Mouse (Mus musculus): ENCODE results near the gene Lnx1.

Gene Lnx1

GRCm38 (mm10) chr5:74702766-74703165 lies at the start of gene Lnx1:
Gene Lnx1 (minus strand): TSS chr5:74702912.
- no peak for DNase-seq (ENCODE audit: low read depth)

DNA sequence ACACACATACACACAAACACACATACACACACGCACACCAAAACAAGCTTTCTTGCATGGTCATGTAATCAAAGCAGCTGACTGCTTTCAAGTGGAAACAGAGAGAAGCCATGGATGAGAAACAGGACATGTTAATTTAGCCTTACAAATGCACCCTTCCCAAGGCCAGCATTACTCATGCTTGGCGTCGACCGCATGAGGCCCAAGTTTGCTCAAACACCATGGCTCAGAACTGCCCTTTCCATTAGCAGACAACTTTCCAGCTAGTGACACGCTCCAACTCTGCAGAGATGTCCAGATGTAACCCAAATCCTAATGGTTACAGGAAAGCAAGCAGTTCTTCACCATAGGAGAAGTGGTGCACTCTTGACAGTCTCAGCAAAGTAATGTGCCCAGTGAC lies 47.8 kb upstream of the Lnx1 start:
- DNase-seq (ENCODE audit: low read depth): no peak

GRCm38 (mm10) chr5:74747476-74747875 lies 44.8 kb upstream of the Lnx1 start:
- no peak for DNase-seq (ENCODE audit: low read depth)

DNA sequence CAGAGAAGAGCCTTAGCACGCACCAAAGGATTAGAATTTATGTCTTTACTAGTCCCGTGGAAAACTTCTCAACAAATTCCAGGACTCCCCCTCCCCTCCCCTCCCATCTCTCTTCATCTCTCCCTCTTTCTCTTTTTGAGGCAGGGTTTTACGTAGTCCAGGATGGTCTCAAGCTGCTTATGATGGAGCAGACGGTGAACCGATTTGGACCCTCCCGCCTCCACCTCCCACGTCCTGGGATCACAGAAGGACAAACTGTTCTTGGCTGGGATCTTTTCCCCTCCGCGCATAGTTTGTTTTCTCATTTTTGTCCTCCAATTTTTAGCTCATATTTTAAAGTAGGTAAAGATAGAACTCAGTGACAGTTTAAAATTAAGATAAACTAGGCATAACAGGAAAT lies 38.2 kb upstream of the Lnx1 start:
- DNase-seq (ENCODE audit: low read depth): no peak

GRCm38 (mm10) chr5:74739435-74739834 lies 36.7 kb upstream of the Lnx1 start:
- no peak for DNase-seq (ENCODE audit: low read depth)

DNA sequence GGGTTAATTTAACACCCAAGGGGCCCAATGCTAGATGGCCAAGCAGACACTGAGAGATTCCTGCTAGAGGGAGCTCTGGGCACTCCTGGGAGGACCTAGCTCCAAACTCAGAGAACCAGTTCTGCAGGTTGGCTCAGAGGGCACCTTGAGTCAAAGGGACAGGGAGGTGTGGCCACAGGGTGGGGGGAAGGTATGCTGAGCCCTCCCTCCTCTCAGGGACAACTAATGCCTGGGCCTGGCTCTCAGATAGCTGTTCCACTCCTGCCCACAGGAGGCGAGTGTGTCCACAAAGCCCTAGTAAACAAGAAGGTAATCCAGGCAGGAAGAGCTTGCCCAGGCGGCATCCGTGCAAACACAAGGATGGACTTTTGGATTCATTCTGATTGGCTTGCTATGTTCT lies 35.6 kb upstream of the Lnx1 start:
- DNase-seq (ENCODE audit: low read depth): no peak

DNA sequence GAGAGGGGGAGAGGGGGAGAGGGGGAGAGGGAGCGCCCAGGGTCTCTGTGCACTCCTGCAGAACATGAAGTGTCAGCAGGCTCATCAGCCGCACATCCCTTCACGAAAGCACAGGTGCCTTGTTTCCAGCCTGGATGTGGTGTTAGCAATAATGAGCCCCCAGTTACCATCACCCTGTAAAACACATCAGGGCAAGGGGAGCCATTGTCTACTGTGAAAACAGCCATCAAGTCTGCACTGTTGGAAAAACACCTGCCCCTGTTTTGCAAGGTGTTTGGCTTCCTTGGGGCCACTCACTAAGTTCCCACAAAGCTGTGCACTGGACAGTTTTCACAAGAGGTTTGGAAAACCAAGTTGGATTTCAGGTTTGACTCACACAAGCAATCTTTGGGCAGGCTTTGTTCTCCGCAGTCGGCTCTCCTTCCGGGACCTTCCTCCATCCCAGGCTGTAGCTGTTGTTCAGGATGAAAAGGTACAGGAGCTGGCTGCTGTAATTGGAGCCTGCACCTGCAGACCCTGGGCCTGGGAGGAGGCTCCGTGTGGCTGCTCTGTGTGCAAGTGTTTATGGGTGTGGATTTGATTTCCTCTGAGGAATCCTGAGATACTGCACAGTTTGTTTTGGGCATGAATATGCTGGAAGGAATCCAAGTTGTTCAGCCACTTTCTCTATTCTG lies 31.3 kb upstream of the Lnx1 start:
- DNase-seq (ENCODE audit: low read depth): no peak

DNA sequence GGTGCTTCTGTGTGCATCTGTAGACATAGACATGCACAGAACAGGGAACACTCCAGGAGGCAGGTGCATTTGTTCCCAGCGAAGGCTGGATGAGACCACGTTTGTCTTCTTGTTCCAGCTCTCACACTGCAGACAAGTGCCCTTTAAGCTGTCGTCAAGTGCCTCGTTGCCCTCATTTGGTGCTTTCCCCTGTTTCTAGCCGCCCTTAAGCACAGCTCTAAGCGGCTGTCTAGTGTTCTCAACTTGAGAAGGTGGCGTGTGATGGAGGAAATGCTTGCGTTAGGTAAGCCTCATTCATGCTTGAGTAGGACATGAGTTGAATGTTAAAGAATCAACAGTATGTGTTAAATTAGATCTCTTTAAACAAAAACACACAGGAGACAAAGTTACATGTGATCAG lies 29.9 kb upstream of the Lnx1 start:
- no peak for DNase-seq (ENCODE audit: low read depth)

DNA sequence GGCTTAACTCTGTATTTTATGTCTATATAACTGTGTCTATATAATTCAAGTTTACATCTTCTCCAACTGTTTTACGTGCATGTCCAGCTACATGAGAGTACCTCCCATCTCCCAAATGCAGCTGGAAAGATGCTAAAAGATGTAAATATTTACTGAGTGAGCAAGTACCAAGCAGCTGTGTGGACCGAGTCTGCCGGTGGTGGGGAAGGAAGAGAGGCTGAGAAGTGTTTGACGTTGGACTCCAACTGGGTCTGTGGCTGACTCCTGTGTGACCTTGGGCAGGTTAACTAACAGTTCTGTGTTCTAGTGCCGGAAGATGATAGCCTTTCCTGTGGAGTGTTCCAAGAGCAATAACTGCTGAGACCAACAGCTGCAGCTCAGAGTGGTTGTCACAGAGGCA lies 27.9 kb upstream of the Lnx1 start:
- no peak for DNase-seq (ENCODE audit: low read depth)

GRCm38 (mm10) chr5:74729567-74729966 lies 26.9 kb upstream of the Lnx1 start:
- DNase-seq (ENCODE audit: low read depth): no peak

- DNase-seq (ENCODE audit: low read depth): no peak
Observed at GRCm38 (mm10) chr5:74728186-74728585, 25.5 kb upstream of the Lnx1 start.

DNA sequence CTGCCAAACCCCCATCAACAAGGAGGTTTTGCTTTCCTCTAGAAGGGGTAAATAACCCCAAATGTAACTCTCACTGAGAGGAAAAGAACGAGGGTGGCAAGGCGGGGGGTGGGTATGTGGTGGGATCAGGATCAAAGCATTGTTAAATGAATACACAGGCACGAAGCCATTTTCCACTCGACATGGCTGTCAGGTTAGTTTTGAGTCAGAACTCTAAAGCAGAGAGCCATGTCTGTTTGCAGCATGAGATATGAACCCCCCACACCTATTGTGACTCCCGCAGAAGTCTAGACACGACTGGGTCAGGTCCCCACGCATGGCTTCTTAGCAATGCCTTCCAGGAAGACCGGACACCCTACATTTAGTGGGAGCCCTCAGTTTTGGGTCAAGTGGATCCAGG lies 24.6 kb upstream of the Lnx1 start:
- DNase-seq (ENCODE audit: low read depth): no peak

- DNase-seq (ENCODE audit: low read depth): no peak
Observed at GRCm38 (mm10) chr5:74725541-74725940, 22.8 kb upstream of the Lnx1 start.

- DNase-seq (ENCODE audit: low read depth): no peak
Observed at GRCm38 (mm10) chr5:74721816-74722215, 19.1 kb upstream of the Lnx1 start.

GRCm38 (mm10) chr5:74720661-74721060 lies 17.9 kb upstream of the Lnx1 start:
- no peak for DNase-seq (ENCODE audit: low read depth)

- no peak for DNase-seq (ENCODE audit: low read depth)
Observed at GRCm38 (mm10) chr5:74716165-74716564, 13.5 kb upstream of the Lnx1 start.

DNA sequence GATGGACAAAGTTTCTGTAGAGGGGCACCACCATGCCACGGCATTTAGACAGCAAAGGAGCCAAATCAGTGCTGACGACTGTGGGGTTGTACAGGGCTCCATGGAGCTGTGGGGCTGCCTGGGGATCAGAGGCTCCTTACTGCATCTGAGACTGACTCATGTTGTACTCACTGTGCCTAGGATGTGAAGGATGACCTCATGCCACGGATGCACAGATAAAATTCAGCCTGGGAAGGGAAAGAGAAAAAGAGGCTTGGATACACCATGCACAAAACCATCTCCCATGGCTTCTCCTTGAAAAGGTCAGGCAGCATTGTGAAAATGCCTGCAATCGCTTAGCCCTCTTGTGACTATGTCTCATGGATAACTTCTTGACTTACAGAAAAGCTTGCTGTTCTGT lies 10.1 kb upstream of the Lnx1 start:
- no peak for DNase-seq (ENCODE audit: low read depth)

DNA sequence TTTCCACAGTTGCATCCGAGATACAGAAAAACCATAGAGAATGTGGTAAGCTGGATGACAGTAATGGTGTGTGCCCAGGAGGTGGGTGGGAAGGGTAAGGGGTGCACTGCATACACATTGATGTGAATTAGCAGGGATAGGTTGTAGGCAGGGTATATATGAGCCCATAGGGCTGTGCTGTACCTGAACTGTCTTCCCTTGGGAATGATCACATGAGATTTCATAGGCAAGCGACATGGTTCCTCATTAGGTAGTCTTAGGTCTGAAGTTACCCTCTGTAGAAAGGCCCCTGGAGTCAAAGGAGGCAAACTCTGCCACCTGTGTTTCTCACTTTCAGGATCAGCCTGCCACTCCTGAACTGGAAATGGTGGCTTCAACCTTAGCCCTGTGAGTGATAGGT lies 9.3 kb upstream of the Lnx1 start:
- DNase-seq (ENCODE audit: low read depth): no peak

DNA sequence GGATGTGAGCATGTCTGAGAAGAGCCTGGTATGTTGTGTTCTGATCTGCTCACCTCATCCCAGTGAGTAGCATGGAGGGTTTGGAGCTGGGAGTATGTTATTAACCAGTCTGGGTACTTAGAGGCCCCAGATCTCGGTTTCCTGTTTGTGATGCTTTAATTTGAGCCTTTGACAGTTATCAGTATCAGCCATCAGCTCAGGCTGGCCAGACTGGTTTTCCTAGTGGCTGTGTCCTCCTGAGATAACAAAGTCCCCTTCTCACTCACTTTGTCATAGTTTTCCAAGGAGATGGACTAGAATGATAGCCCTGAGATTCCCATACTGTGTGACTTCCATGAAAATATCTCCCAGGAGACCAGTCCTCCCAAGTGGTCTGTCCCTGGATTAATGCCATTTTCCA lies 8.3 kb upstream of the Lnx1 start:
- DNase-seq (ENCODE audit: low read depth): no peak

DNA sequence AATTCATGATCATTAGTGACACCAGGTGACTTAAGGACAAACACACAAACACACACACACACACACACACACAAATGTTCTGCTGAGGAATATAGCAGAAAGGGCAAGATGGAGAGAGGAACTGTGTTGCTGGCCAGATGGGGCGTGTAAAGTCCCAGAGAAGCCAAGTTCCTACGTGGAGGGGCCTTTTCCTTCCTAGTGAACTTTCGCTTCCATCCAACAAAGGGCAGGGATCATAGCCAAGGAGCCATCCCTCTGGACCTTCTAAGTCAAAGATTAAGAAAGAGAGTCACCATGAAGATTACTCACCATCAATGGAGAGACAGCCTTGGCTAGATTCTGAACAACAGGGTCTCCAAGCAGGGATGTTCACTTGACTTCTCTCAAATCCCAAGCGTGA lies 7.5 kb upstream of the Lnx1 start:
- no peak for DNase-seq (ENCODE audit: low read depth)

- DNase-seq (ENCODE audit: low read depth): peak; percentile 58
Observed at GRCm38 (mm10) chr5:74704460-74704790, 1.7 kb upstream of the Lnx1 start.

- DNase-seq (ENCODE audit: low read depth): no peak
Observed at GRCm38 (mm10) chr5:74703741-74704459, 1.2 kb upstream of the Lnx1 start.

DNA sequence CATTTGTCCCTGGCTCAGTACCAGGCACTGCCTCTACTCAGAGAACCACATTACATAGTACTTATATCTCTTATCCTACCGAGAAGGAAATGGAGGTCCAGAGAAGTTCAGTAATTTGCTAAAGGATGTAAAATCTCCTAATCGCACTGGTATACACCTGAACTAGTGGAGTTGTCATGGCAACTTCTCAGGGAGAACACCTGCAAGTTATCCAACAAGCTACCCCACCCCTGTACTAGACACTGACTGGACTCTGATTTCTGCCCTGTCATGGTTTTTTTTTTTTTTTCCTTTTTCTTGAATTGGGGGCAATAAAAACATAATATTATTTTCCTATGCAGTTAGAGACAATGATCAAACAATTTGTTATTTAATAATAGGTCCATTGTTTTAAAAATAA lies 1.8 kb downstream of the Lnx1 start:
- DNase-seq (ENCODE audit: low read depth): no peak

GRCm38 (mm10) chr5:74699673-74700072 lies 3.0 kb downstream of the Lnx1 start:
- no peak for DNase-seq (ENCODE audit: low read depth)
